Mouse (Mus musculus): ENCODE results near the gene Nmb.

Gene Nmb

GRCm38 (mm10) chr7:80897721-80898120, 7.2 kb downstream of the Nmb start:
- DNase-seq (ENCODE audit: low read depth, low spot score): no peak

GRCm38 (mm10) chr7:80897134-80897533, 7.7 kb downstream of the Nmb start:
- no peak for DNase-seq (ENCODE audit: low read depth, low spot score)

GRCm38 (mm10) chr7:80894815-80895519, 9.9 kb downstream of the Nmb start:
- DNase-seq (ENCODE audit: low read depth, low spot score): no peak

- DNase-seq (ENCODE audit: low read depth, low spot score): no peak
Observed at GRCm38 (mm10) chr7:80894196-80894595, 10.7 kb downstream of the Nmb start.

GRCm38 (mm10) chr7:80893753-80894129, 11.1 kb downstream of the Nmb start:
- no peak for DNase-seq (ENCODE audit: low read depth, low spot score)

- no peak for DNase-seq (ENCODE audit: low read depth, low spot score)
Observed at GRCm38 (mm10) chr7:80893086-80893752, 11.7 kb downstream of the Nmb start.

- DNase-seq (ENCODE audit: low read depth, low spot score): no peak
Observed at GRCm38 (mm10) chr7:80889841-80890241, 15.0 kb downstream of the Nmb start.

- no peak for DNase-seq (ENCODE audit: low read depth, low spot score)
Observed at GRCm38 (mm10) chr7:80889021-80889511, 15.8 kb downstream of the Nmb start.

- DNase-seq (ENCODE audit: low read depth, low spot score): no peak
Observed at GRCm38 (mm10) chr7:80888595-80888994, 16.3 kb downstream of the Nmb start.

GRCm38 (mm10) chr7:80885666-80886065, 19.2 kb downstream of the Nmb start:
- DNase-seq (ENCODE audit: low read depth, low spot score): no peak

- peak; percentile 88 for DNase-seq (ENCODE audit: low read depth, low spot score)
Observed at GRCm38 (mm10) chr7:80882830-80883505, 21.9 kb downstream of the Nmb start.

GRCm38 (mm10) chr7:80875727-80876126, 29.1 kb downstream of the Nmb start:
- DNase-seq (ENCODE audit: low read depth, low spot score): no peak

- no peak for DNase-seq (ENCODE audit: low read depth, low spot score)
Observed at GRCm38 (mm10) chr7:80873631-80874030, 31.2 kb downstream of the Nmb start.

GRCm38 (mm10) chr7:80873038-80873437, 31.8 kb downstream of the Nmb start:
- DNase-seq (ENCODE audit: low read depth, low spot score): no peak

- no peak for DNase-seq (ENCODE audit: low read depth, low spot score)
Observed at GRCm38 (mm10) chr7:80868686-80869085, 36.2 kb downstream of the Nmb start.

- DNase-seq (ENCODE audit: low read depth, low spot score): no peak
Observed at GRCm38 (mm10) chr7:80866514-80867147, 38.2 kb downstream of the Nmb start.

GRCm38 (mm10) chr7:80865521-80865920, 39.4 kb downstream of the Nmb start:
- DNase-seq (ENCODE audit: low read depth, low spot score): no peak

- no peak for DNase-seq (ENCODE audit: low read depth, low spot score)
Observed at GRCm38 (mm10) chr7:80864831-80865230, 40.0 kb downstream of the Nmb start.

GRCm38 (mm10) chr7:80864151-80864550, 40.7 kb downstream of the Nmb start:
- no peak for DNase-seq (ENCODE audit: low read depth, low spot score)

GRCm38 (mm10) chr7:80863520-80863919, 41.4 kb downstream of the Nmb start:
- no peak for DNase-seq (ENCODE audit: low read depth, low spot score)

GRCm38 (mm10) chr7:80862475-80862874, 42.4 kb downstream of the Nmb start:
- DNase-seq (ENCODE audit: low read depth, low spot score): no peak

- DNase-seq (ENCODE audit: low read depth, low spot score): peak; percentile 96
Observed at GRCm38 (mm10) chr7:80860729-80861274, 44.1 kb downstream of the Nmb start, which contains the start of gene Zscan2. Gene Zscan2, plus strand, starts transcription at chr7:80860920.
